Mouse (Mus musculus): ENCODE data around the gene Sag. TPM values are rescaled to one million over a fixed set of nuclear protein-coding genes. Genes with fewer than 3 reads are reported as not detected.

The Sag gene
- polyA plus RNA-seq, 1 experiment from 2014 or later, result 1.5 TPM

GRCm38 (mm10) chr1:87854851-87855251 is 51.4 kb downstream of the Sag start:
- Histone ChIP-seq H3K4me1 (ENCODE audit: control insufficient read depth, insufficient read depth, low read length) (peaks cover 15% of the 10 kb centered on the region), H3K36me3 (ENCODE audit: control insufficient read depth, insufficient read depth, low read length) (no peaks in the 10 kb centered on the region), H3K9me3 (ENCODE audit: control insufficient read depth, low read length) (no peaks in the 10 kb centered on the region), H3K27me3 (ENCODE audit: control insufficient read depth, insufficient read depth, low read length) (no peaks in the 10 kb centered on the region), H3K27ac (ENCODE audit: low read depth, low read length) (no peak overlapping the region), H3K9ac (ENCODE audit: low read length) (peak overlapping the region; percentile 27), H3K4me2 (peak overlapping the region; percentile 70), H3K4me3 (ENCODE audit: low read depth, low read length) (peak overlapping the region; percentile 98; the same call in 1 of the 2 replicates)
- DNase-seq (ENCODE audit: low spot score, missing footprints) (peak; percentile 83), ATAC-seq (ENCODE audit: low FRiP score) (no peak)
- WGBS, result 41% methylated on average over 2 of the region's 2 CpGs

- peaks cover 15% of the 10 kb centered on the region for H3K4me1 ChIP-seq (ENCODE audit: control insufficient read depth, insufficient read depth, low read length)
- peak; percentile 86 for DNase-seq (ENCODE audit: low spot score, missing footprints)
- no peak overlapping the region for H3K9ac ChIP-seq (ENCODE audit: low read length)
- no peaks in the 10 kb centered on the region for H3K27me3 ChIP-seq (ENCODE audit: control insufficient read depth, insufficient read depth, low read length)
- ATAC-seq (ENCODE audit: low FRiP score), result no peak
- no peak overlapping the region for H3K4me3 ChIP-seq (ENCODE audit: low read depth, low read length)
- 87% methylated on average over 1 of the region's 1 CpGs for WGBS
- H3K4me2 ChIP-seq, result no peak overlapping the region
- H3K27ac ChIP-seq (ENCODE audit: low read depth, low read length), result no peak overlapping the region
- H3K36me3 ChIP-seq (ENCODE audit: control insufficient read depth, insufficient read depth, low read length), result no peaks in the 10 kb centered on the region
- no peaks in the 10 kb centered on the region for H3K9me3 ChIP-seq (ENCODE audit: control insufficient read depth, low read length)
These were observed 52.0 kb downstream of the Sag start for GRCm38 (mm10) chr1:87855522-87855921.

- Histone ChIP-seq H3K4me1 (ENCODE audit: control insufficient read depth, insufficient read depth, low read length) (peaks cover 15% of the 10 kb centered on the region), H3K36me3 (ENCODE audit: control insufficient read depth, insufficient read depth, low read length) (no peaks in the 10 kb centered on the region), H3K4me3 (ENCODE audit: low read depth, low read length) (no peak overlapping the region), H3K4me2 (no peak overlapping the region), H3K9me3 (ENCODE audit: control insufficient read depth, low read length) (no peaks in the 10 kb centered on the region), H3K27me3 (ENCODE audit: control insufficient read depth, insufficient read depth, low read length) (no peaks in the 10 kb centered on the region), H3K9ac (ENCODE audit: low read length) (no peak overlapping the region), H3K27ac (ENCODE audit: low read depth, low read length) (no peak overlapping the region)
- DNase-seq (ENCODE audit: low spot score, missing footprints) (no peak), ATAC-seq (ENCODE audit: low FRiP score) (no peak)
- WGBS, result 89% methylated on average over 3 of the region's 3 CpGs
These were observed 53.3 kb downstream of the Sag start for GRCm38 (mm10) chr1:87856823-87857222.

GRCm38 (mm10) chr1:87858031-87858430 is 54.6 kb downstream of the Sag start:
- Histone ChIP-seq H3K4me2 (no peak overlapping the region), H3K9me3 (ENCODE audit: control insufficient read depth, low read length) (no peaks in the 10 kb centered on the region), H3K27me3 (ENCODE audit: control insufficient read depth, insufficient read depth, low read length) (no peaks in the 10 kb centered on the region), H3K9ac (ENCODE audit: low read length) (no peak overlapping the region), H3K4me3 (ENCODE audit: low read depth, low read length) (no peak overlapping the region), H3K4me1 (ENCODE audit: control insufficient read depth, insufficient read depth, low read length) (peaks cover 15% of the 10 kb centered on the region), H3K36me3 (ENCODE audit: control insufficient read depth, insufficient read depth, low read length) (no peaks in the 10 kb centered on the region), H3K27ac (ENCODE audit: low read depth, low read length) (no peak overlapping the region)
- 100% methylated on average over 1 of the region's 1 CpGs for WGBS
- no peak for ATAC-seq (ENCODE audit: low FRiP score)
- DNase-seq (ENCODE audit: low spot score, missing footprints), result no peak

- H3K9me3 ChIP-seq (ENCODE audit: control insufficient read depth, low read length), result no peaks in the 10 kb centered on the region
- H3K4me2 ChIP-seq, result no peak overlapping the region
- H3K4me3 ChIP-seq (ENCODE audit: low read depth, low read length), result no peak overlapping the region
- no peaks in the 10 kb centered on the region for H3K36me3 ChIP-seq (ENCODE audit: control insufficient read depth, insufficient read depth, low read length)
- H3K27me3 ChIP-seq (ENCODE audit: control insufficient read depth, insufficient read depth, low read length), result no peaks in the 10 kb centered on the region
- no peak overlapping the region for H3K27ac ChIP-seq (ENCODE audit: low read depth, low read length)
- ATAC-seq (ENCODE audit: low FRiP score), result no peak
- H3K4me1 ChIP-seq (ENCODE audit: control insufficient read depth, insufficient read depth, low read length), result peaks cover 15% of the 10 kb centered on the region
- 89% methylated on average over 2 of the region's 2 CpGs for WGBS
- no peak for DNase-seq (ENCODE audit: low spot score, missing footprints)
- no peak overlapping the region for H3K9ac ChIP-seq (ENCODE audit: low read length)
These were observed 55.0 kb downstream of the Sag start for GRCm38 (mm10) chr1:87858529-87858928.

GRCm38 (mm10) chr1:87863602-87864001 is 60.1 kb downstream of the Sag start:
- no peak overlapping the region for H3K4me3 ChIP-seq (ENCODE audit: low read depth, low read length)
- no peaks in the 10 kb centered on the region for H3K27me3 ChIP-seq (ENCODE audit: control insufficient read depth, insufficient read depth, low read length)
- no peaks in the 10 kb centered on the region for H3K9me3 ChIP-seq (ENCODE audit: control insufficient read depth, low read length)
- no peaks in the 10 kb centered on the region for H3K36me3 ChIP-seq (ENCODE audit: control insufficient read depth, insufficient read depth, low read length)
- H3K9ac ChIP-seq (ENCODE audit: low read length), result no peak overlapping the region
- ATAC-seq (ENCODE audit: low FRiP score) (no peak), DNase-seq (ENCODE audit: low spot score, missing footprints) (no peak)
- H3K4me1 ChIP-seq (ENCODE audit: control insufficient read depth, insufficient read depth, low read length), result no peaks in the 10 kb centered on the region
- H3K27ac ChIP-seq (ENCODE audit: low read depth, low read length), result no peak overlapping the region
- no peak overlapping the region for H3K4me2 ChIP-seq
- 76% methylated on average over 3 of the region's 3 CpGs for WGBS

GRCm38 (mm10) chr1:87864889-87865288 is 61.4 kb downstream of the Sag start:
- DNase-seq (ENCODE audit: low spot score, missing footprints) (no peak), ATAC-seq (ENCODE audit: low FRiP score) (no peak)
- Histone ChIP-seq H3K4me3 (ENCODE audit: low read depth, low read length) (no peak overlapping the region), H3K36me3 (ENCODE audit: control insufficient read depth, insufficient read depth, low read length) (no peaks in the 10 kb centered on the region), H3K27ac (ENCODE audit: low read depth, low read length) (no peak overlapping the region), H3K4me1 (ENCODE audit: control insufficient read depth, insufficient read depth, low read length) (no peaks in the 10 kb centered on the region), H3K4me2 (no peak overlapping the region), H3K27me3 (ENCODE audit: control insufficient read depth, insufficient read depth, low read length) (no peaks in the 10 kb centered on the region), H3K9me3 (ENCODE audit: control insufficient read depth, low read length) (no peaks in the 10 kb centered on the region), H3K9ac (ENCODE audit: low read length) (no peak overlapping the region)

- H3K27ac ChIP-seq (ENCODE audit: low read depth, low read length), result no peak overlapping the region
- no peak for DNase-seq (ENCODE audit: low spot score, missing footprints)
- no peak for ATAC-seq (ENCODE audit: low FRiP score)
- H3K9ac ChIP-seq (ENCODE audit: low read length), result no peak overlapping the region
- H3K4me3 ChIP-seq (ENCODE audit: low read depth, low read length), result no peak overlapping the region
- 88% methylated on average over 1 of the region's 1 CpGs for WGBS
- H3K4me2 ChIP-seq, result no peak overlapping the region
- H3K36me3 ChIP-seq (ENCODE audit: control insufficient read depth, insufficient read depth, low read length), result no peaks in the 10 kb centered on the region
- no peaks in the 10 kb centered on the region for H3K9me3 ChIP-seq (ENCODE audit: control insufficient read depth, low read length)
- no peaks in the 10 kb centered on the region for H3K4me1 ChIP-seq (ENCODE audit: control insufficient read depth, insufficient read depth, low read length)
- H3K27me3 ChIP-seq (ENCODE audit: control insufficient read depth, insufficient read depth, low read length), result no peaks in the 10 kb centered on the region
These were observed 63.2 kb downstream of the Sag start for GRCm38 (mm10) chr1:87866672-87867071.

GRCm38 (mm10) chr1:87871546-87871945 is 68.1 kb downstream of the Sag start:
- H3K4me3 ChIP-seq (ENCODE audit: low read depth, low read length), result no peak overlapping the region
- no peak overlapping the region for H3K4me2 ChIP-seq
- H3K9me3 ChIP-seq (ENCODE audit: control insufficient read depth, low read length), result no peaks in the 10 kb centered on the region
- no peaks in the 10 kb centered on the region for H3K36me3 ChIP-seq (ENCODE audit: control insufficient read depth, insufficient read depth, low read length)
- DNase-seq (ENCODE audit: low spot score, missing footprints) (no peak), ATAC-seq (ENCODE audit: low FRiP score) (no peak)
- H3K9ac ChIP-seq (ENCODE audit: low read length), result no peak overlapping the region
- no peaks in the 10 kb centered on the region for H3K4me1 ChIP-seq (ENCODE audit: control insufficient read depth, insufficient read depth, low read length)
- H3K27ac ChIP-seq (ENCODE audit: low read depth, low read length), result no peak overlapping the region
- no peaks in the 10 kb centered on the region for H3K27me3 ChIP-seq (ENCODE audit: control insufficient read depth, insufficient read depth, low read length)

- H3K36me3 ChIP-seq (ENCODE audit: control insufficient read depth, insufficient read depth, low read length), result no peaks in the 10 kb centered on the region
These were observed 69.6 kb downstream of the Sag start for GRCm38 (mm10) chr1:87873081-87873480.

More at GRCm38 (mm10) chr1:87873081-87873480, 69.6 kb downstream of the Sag start:
- Histone ChIP-seq H3K27ac (ENCODE audit: low read depth, low read length) (no peak overlapping the region), H3K4me1 (ENCODE audit: control insufficient read depth, insufficient read depth, low read length) (no peaks in the 10 kb centered on the region), H3K27me3 (ENCODE audit: control insufficient read depth, insufficient read depth, low read length) (no peaks in the 10 kb centered on the region), H3K4me2 (no peak overlapping the region), H3K4me3 (ENCODE audit: low read depth, low read length) (no peak overlapping the region), H3K9ac (ENCODE audit: low read length) (no peak overlapping the region), H3K9me3 (ENCODE audit: control insufficient read depth, low read length) (no peaks in the 10 kb centered on the region)
- ATAC-seq (ENCODE audit: low FRiP score) (no peak), DNase-seq (ENCODE audit: low spot score, missing footprints) (no peak)
